In the genomic region with DNA sequence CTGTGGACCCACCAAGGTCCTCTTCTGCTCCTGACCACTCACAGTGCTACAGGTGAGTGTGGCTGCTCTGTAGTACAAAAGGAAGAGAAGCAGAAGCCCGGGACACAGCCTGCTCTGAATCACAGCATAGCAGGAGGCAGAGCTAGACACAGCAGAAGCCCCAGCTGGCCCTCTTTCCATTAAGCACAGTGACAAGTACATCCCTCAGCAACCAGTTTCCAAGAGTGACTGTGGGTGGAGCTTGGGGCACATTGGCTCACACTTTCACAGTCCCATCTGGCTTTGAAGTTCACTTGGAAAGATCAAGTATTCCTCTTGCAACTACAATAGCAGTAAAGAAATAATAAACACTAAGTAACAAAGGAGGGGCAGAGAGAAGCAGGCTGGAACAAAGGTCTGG, we compare ENCODE assay signal across 9 mouse cellular contexts. TPM values are rescaled to one million over a fixed set of nuclear protein-coding genes. Genes with fewer than 3 reads are reported as not detected.
A peak's percentile ranks its signal among the peaks of the same experiment; 100 is the strongest.
DNase-seq lines count a peak whose midpoint lies in the region; ATAC-seq and TF ChIP-seq lines count a peak whose summit lies in the region.
"Had no signal": no experiment of that assay in that cellular context is flagged by ENCODE, and none has a peak within 500 bp of the region (broad histone marks: within the 10 kb centered on the region; RNA-seq: fewer than 3 reads in every experiment).

No protein-coding gene starts in this region.

- peak overlapping the region; percentile 85 for H3K27ac ChIP-seq in forebrain, embryonic 12.5 days
- peak overlapping the region; percentile 86 for H3K27ac ChIP-seq in layer of hippocampus, adult 2 months
- H3K27ac ChIP-seq: heart, embryonic 13.5 days had no signal

- no peaks in the 10 kb centered on the region for H3K36me3 ChIP-seq in forebrain, embryonic 12.5 days (replicated peaks)
- H3K36me3 ChIP-seq: heart, embryonic 13.5 days had no signal

- peak; percentile 44; the same call in 1 of the 2 replicates for ATAC-seq in forebrain, embryonic 12.5 days (ENCODE audit: low FRiP score)
- ATAC-seq in erythroblast, adult 5-6 weeks (replicated peaks; ENCODE audit: low FRiP score, poor library complexity, severe bottlenecking) = no peak

- H3K4me2 ChIP-seq in forebrain, embryonic 12.5 days = no peak overlapping the region
- H3K4me2 ChIP-seq: heart, embryonic 13.5 days had no signal

- no peak overlapping the region for H3K4me3 ChIP-seq in forebrain, embryonic 12.5 days (replicated peaks)
- H3K4me3 ChIP-seq in layer of hippocampus, adult 2 months = no peak overlapping the region
- H3K4me3 ChIP-seq: heart, embryonic 13.5 days had no signal

- intact Hi-C loops in left cerebral cortex, postnatal 36 days (cut with DNase I) = loop anchor here (5.0 kb wide), 1 partner anchor 32 kb away; no protein-coding TSS in a partner anchor

- no peak overlapping the region for H3K9ac ChIP-seq in forebrain, embryonic 12.5 days
- H3K9ac ChIP-seq: heart, embryonic 13.5 days had no signal

- peak; percentile 31 for DNase-seq in left cerebral cortex, adult 11 months (ENCODE audit: low spot score)
- DNase-seq in left cerebral cortex, postnatal 36 days (ENCODE audit: low spot score in 2 of 2) = no peak
- DNase-seq in layer of hippocampus, adult 2 months (ENCODE audit: low spot score in 2 of 2) = peak; percentile 74 to 83
- peak; percentile 49 to 65 for DNase-seq in right cerebral cortex, postnatal 10 days (ENCODE audit: low spot score in 2 of 2)
- DNase-seq in thymus, postnatal 0 days (ENCODE audit: low spot score) = no peak
- DNase-seq in spleen, postnatal 4 days (ENCODE audit: low spot score in 2 of 2) = no peak

- H3K4me1 ChIP-seq in forebrain, embryonic 12.5 days = peaks cover 72% of the 10 kb centered on the region

- no peak for TF ChIP-seq CTCF in layer of hippocampus, adult 2 months (conservative IDR thresholded peaks at IDR 0.05)

- no peaks in the 10 kb centered on the region for H3K27me3 ChIP-seq in forebrain, embryonic 12.5 days
- H3K27me3 ChIP-seq: heart, embryonic 13.5 days had no signal

- no peaks in the 10 kb centered on the region for H3K9me3 ChIP-seq in forebrain, embryonic 12.5 days
- H3K9me3 ChIP-seq: heart, embryonic 13.5 days had no signal

- WGBS in forebrain, embryonic 12.5 days = 17% methylated on average over 1 of the region's 1 CpGs

RNA-seq across cellular contexts. Expression of a gene that starts 32.2 kb away (rescaled TPM):
- total RNA-seq in left cerebral cortex, postnatal 36 days (2021) = 10 to 100 TPM; 38.1 to 49.1 TPM
- polyA plus RNA-seq in forebrain, embryonic 12.5 days (2016; fragmentation: Nextera tagmentation; extraction: Ambion mirVana) = 13.8 and 15.6 TPM in 2 replicates
- 10 to 100 TPM; 50.7 to 53.3 TPM for total RNA-seq in layer of hippocampus, adult 2 months (2021)
- polyA plus RNA-seq in thymus, postnatal 0 days (2015; fragmentation: Nextera tagmentation; extraction: Ambion mirVana) = 5.9 and 8.2 TPM in 2 replicates
- total RNA-seq in erythroblast, adult 5-6 weeks (2015; ENCODE audit: low replicate concordance) = 3.6 and 4.8 TPM in 2 replicates
- 3.6 and 6.7 TPM in 2 replicates for total RNA-seq in erythroblast, adult 5-6 weeks (2017; ENCODE audit: low replicate concordance)

Comparison
In these comparisons a context has a peak if more than half of its experiments do, and no peak if none do; other contexts are left out.
1. DNase-seq: peak in left cerebral cortex, adult 11 months (single experiment), layer of hippocampus, adult 2 months (2 of 2) and right cerebral cortex, postnatal 10 days (2 of 2); none in left cerebral cortex, postnatal 36 days (0 of 2), thymus, postnatal 0 days (single experiment) and spleen, postnatal 4 days (0 of 2).
2. RNA of a gene that starts 32.2 kb away (total RNA-seq): 50.7 to 53.3 TPM in layer of hippocampus, adult 2 months and 38.1 to 49.1 TPM in left cerebral cortex, postnatal 36 days; 3.6 to 6.7 TPM in erythroblast, adult 5-6 weeks; every median in the first group is over 4 times any median in the second.